Comparison of ENCODE assay signal across 9 mouse cellular contexts in genomic region chr10:85458744-85459344, GRCm38 (mm10).
A peak's percentile ranks its signal among the peaks of the same experiment; 100 is the strongest.
DNase-seq lines count a peak whose midpoint lies in the region; ATAC-seq lines count a peak whose summit lies in the region.
"Had no signal": no experiment of that assay in that cellular context is flagged by ENCODE, and none has a peak within 500 bp of the region (broad histone marks: within the 10 kb centered on the region; RNA-seq: fewer than 3 reads in every experiment).

No protein-coding gene starts in this region.

- intact Hi-C loops in left cerebral cortex, postnatal 25 days (cut with DNase I): no loop called here

- no peak for ATAC-seq in embryonic facial prominence, embryonic 15.5 days (ENCODE audit: insufficient number of reproducible peaks, low FRiP score, low TSS enrichment, low read depth)
- peak; percentile 72 for ATAC-seq in hindbrain, embryonic 15.5 days (ENCODE audit: low FRiP score, low read depth)
- ATAC-seq in lung, embryonic 15.5 days (ENCODE audit: borderline replicate concordance, extremely low read depth, low FRiP score, low TSS enrichment): peak; percentile 57; the same call in 1 of the 2 replicates

- no peaks in the 10 kb centered on the region for H3K36me3 ChIP-seq in embryonic facial prominence, embryonic 15.5 days
- H3K36me3 ChIP-seq in hindbrain, embryonic 15.5 days: no peaks in the 10 kb centered on the region
- H3K36me3 ChIP-seq in lung, embryonic 15.5 days: no peaks in the 10 kb centered on the region
- H3K36me3 ChIP-seq: heart, embryonic 15.5 days had no signal

- no peak overlapping the region for H3K27ac ChIP-seq in embryonic facial prominence, embryonic 15.5 days (replicated peaks)
- peak overlapping the region; percentile 68 for H3K27ac ChIP-seq in hindbrain, embryonic 15.5 days (replicated peaks)
- no peak overlapping the region for H3K27ac ChIP-seq in lung, embryonic 15.5 days
- H3K27ac ChIP-seq: heart, embryonic 15.5 days had no signal

- H3K4me1 ChIP-seq in embryonic facial prominence, embryonic 15.5 days: peaks cover 23% of the 10 kb centered on the region
- peaks cover 18% of the 10 kb centered on the region for H3K4me1 ChIP-seq in hindbrain, embryonic 15.5 days (replicated peaks)
- peaks cover 12% of the 10 kb centered on the region for H3K4me1 ChIP-seq in lung, embryonic 15.5 days

- DNase-seq in left cerebral cortex, postnatal 25 days (ENCODE audit: low spot score in 2 of 2): peak; percentile 8 to 41
- DNase-seq in left cerebral cortex, adult 11 months (ENCODE audit: low spot score): no peak
- DNase-seq in right cerebral cortex, postnatal 25 days: peak; percentile 24
- no peak for DNase-seq in cerebellum, adult 9-10 months
- no peak for DNase-seq in layer of hippocampus, postnatal 36 days

- peak overlapping the region; percentile 48 for H3K4me2 ChIP-seq in embryonic facial prominence, embryonic 15.5 days (replicated peaks)
- H3K4me2 ChIP-seq in hindbrain, embryonic 15.5 days: peak overlapping the region; percentile 42
- no peak overlapping the region for H3K4me2 ChIP-seq in lung, embryonic 15.5 days
- H3K4me2 ChIP-seq: heart, embryonic 15.5 days had no signal

- WGBS in embryonic facial prominence, embryonic 15.5 days: 16% methylated on average over 17 of the region's 17 CpGs
- 25% methylated on average over 17 of the region's 17 CpGs for WGBS in hindbrain, embryonic 15.5 days
- 25% methylated on average over 17 of the region's 17 CpGs for WGBS in lung, embryonic 15.5 days

- H3K4me3 ChIP-seq in embryonic facial prominence, embryonic 15.5 days (replicated peaks): peak overlapping the region; percentile 17
- H3K4me3 ChIP-seq in hindbrain, embryonic 15.5 days: no peak overlapping the region
- H3K4me3 ChIP-seq in lung, embryonic 15.5 days: no peak overlapping the region
- H3K4me3 ChIP-seq: heart, embryonic 15.5 days had no signal

- no peaks in the 10 kb centered on the region for H3K9me3 ChIP-seq in embryonic facial prominence, embryonic 15.5 days (replicated peaks)
- H3K9me3 ChIP-seq in hindbrain, embryonic 15.5 days: no peaks in the 10 kb centered on the region
- H3K9me3 ChIP-seq in lung, embryonic 15.5 days: no peaks in the 10 kb centered on the region
- H3K9me3 ChIP-seq: heart, embryonic 15.5 days had no signal

- 0 out of 2 replicates have a peak, but pooled peaks cover 3% of the 10 kb centered on the region for H3K27me3 ChIP-seq in embryonic facial prominence, embryonic 15.5 days
- no peaks in the 10 kb centered on the region; the same call in 1 of the 2 replicates for H3K27me3 ChIP-seq in hindbrain, embryonic 15.5 days
- no peaks in the 10 kb centered on the region for H3K27me3 ChIP-seq in lung, embryonic 15.5 days

- no peak overlapping the region for H3K9ac ChIP-seq in embryonic facial prominence, embryonic 15.5 days
- H3K9ac ChIP-seq in hindbrain, embryonic 15.5 days: no peak overlapping the region
- H3K9ac ChIP-seq in lung, embryonic 15.5 days: no peak overlapping the region
- H3K9ac ChIP-seq: heart, embryonic 15.5 days had no signal

Comparison
In these comparisons a context has a peak if more than half of its experiments do, and no peak if none do; other contexts are left out.
1. DNase-seq: peak in left cerebral cortex, postnatal 25 days (2 of 2) and right cerebral cortex, postnatal 25 days (single experiment); none in left cerebral cortex, adult 11 months (single experiment), cerebellum, adult 9-10 months (single experiment) and layer of hippocampus, postnatal 36 days (0 of 2).